Mouse (Mus musculus): ENCODE measurements around the gene Gm26920.

Gm26920 gene

DNA sequence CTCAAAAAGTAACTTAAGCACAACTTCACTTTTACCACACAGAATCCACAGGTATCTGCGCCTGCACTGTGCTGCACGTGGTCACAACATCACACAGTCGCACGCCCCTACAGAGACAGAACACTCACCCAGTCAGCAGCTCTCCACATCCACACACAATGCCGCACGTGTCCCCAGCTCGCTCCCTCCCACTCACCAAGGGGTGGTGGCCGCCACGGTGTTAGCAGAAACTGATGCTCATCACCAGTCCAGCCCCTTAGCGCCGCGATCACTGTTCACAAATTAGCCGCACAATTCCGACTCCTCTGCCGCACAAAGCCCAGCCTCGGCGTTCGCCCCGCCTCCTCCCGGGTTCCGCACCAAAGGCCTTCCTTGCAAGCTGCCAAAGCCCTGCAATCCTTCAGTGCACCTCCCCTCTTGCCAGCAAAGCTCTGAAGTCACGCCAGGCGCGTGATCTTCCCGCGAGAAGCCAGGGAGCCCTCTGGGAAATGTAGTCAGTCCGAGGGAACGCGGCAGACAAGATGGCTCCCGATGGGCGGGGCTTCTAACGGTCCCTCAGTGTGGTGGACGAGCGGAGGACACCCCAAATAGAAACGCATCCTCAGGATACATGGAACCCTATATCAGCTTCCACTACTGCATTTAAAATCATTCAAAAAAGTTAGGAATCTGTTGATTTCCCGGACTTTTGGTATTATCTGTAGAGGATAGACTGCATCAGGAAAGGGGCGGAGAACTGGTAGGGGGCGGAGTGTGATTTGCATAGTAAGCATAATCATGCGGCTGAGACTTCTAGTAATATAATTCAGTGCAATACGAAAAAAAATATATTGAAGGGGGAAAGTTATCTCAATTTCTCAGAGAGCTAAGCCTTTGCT lies at the start of gene Gm26920, which contains the start of gene Zfp566:
TSS of gene Gm26920 (minus strand) at position 319 of the 878 bp plus-strand sequence.
TSS of gene Zfp566 (minus strand) at position 436 of the 878 bp plus-strand sequence.
- no peak for TF ChIP-seq GATA4 (IDR thresholded peaks at IDR 0.05; ENCODE audit: insufficient replicate concordance, low read length)

DNA sequence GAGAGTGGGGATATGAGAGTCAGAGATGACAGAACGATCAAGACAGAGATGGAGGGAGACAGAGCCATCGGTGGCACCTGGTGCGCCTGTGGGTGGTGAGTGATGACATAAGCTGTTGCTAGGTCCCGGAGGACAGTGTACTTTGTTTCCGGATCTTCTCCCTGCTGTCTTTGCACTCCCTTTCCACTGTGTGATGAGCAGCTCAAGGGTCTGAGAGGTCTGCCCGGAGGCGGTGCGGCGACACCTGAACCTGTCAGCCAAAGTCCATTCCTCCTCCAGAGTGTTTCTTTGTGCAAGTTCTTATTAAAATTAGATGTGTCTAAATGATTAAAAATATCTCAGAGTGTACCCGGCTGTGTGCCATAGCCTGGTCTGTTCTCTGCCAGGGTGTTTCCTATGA lies 46.6 kb upstream of the Gm26920 start:
- no peak for TF ChIP-seq GATA4 (IDR thresholded peaks at IDR 0.05; ENCODE audit: insufficient replicate concordance, low read length)

DNA sequence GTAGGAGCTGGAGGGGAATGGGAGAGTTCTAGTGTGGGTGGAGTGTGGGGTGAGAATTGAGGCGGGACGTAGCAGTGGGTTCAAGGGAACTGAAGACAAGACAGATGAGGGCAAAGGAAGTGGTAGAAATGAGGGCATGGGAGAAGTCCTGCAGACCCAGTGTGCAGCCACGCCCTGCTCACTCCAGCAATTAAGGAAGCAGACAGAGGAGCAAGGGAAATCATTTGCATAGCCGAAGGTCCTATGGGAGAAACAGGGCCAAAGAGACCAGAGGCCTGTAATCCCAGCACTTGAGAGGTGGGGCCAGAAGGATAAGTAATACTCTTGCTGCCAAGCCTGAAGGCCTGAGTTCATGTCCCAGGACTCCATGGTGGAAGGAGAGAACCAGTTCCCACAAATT lies 42.2 kb upstream of the Gm26920 start:
- TF ChIP-seq GATA4 (IDR thresholded peaks at IDR 0.05; ENCODE audit: insufficient replicate concordance, low read length) = no peak

DNA sequence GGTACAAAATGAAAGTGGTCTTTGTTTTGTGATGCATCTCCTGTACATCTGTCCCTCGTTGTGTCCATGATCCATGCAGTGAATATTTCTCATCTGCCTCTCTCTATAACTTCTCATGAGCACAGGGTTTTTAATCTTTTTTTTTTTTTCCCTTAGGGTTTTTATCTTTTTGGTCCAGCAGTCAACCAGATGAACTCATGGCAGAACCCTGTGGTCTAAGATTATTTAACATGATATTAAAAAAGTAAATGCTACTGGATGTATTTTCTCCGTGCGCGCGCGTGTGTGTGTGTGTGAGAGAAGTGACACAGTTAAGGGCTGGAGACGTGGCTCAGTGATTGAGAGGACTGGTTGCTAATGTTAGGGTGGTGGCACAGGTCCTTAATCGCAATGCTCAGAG lies 39.7 kb upstream of the Gm26920 start:
- no peak for TF ChIP-seq GATA4 (IDR thresholded peaks at IDR 0.05; ENCODE audit: insufficient replicate concordance, low read length)

DNA sequence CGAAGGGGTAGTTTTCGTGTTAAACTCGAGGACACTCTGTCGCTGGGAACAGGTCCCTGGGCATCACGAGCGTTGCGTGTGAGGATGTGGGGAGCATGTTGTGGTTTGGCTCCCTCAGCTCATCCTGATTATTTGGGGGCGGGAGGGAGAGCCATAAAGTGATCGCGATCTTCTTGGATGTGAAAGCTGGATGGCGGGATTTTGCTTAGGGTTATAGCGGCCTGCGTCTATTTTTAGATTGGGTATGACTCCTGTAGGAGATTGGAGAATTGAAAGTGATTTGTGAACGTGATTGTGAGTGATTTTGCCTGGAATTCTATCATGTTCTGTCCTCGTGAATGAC lies 31.9 kb upstream of the Gm26920 start:
- no peak for TF ChIP-seq GATA4 (IDR thresholded peaks at IDR 0.05; ENCODE audit: insufficient replicate concordance, low read length)

DNA sequence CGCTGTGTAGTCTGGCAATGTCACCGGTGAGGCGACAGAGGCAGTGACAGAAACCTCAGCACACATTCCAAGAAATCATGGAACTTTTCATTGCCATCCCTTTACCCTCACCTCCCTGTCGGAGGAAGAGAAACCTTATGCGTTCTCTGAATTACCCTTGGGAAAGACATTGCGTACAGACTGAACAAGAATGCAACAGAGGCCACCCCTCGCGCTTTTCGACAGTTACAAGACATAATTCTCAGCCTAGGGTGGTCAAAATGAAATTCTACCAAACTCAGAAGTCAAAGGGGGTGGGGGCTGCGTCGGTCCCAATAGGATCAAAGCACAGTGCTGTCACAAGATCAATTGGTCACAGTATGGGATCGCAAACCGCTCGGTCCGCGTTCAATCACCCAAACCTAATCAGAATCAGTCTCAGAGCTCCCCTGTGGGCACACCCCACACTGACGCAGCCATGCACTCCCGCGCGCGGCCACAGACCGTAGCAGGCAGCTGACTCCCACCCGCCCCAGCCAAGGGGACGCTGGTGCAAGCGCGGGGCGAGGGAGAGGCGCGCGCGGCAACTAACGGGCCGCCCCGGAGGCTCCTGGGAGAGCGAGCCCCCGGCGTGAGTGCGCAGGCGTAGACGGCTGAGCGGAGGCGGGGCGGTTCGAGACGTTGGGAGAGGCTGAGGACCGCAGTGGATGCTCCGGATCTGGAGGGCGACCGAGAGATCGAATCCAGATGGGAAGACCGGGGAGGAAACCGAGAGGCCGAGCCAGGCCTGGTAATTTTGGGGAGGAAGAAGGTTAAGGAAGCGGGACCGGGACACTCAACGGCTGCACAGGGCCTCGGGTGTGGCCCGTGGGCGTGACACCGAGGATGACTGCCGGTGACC lies 31.3 kb upstream of the Gm26920 start, which contains the start of gene Zfp382:
TSS of gene Zfp382 (plus strand) at position 635 of the 880 bp plus-strand sequence.
- TF ChIP-seq GATA4 (IDR thresholded peaks at IDR 0.05; ENCODE audit: insufficient replicate concordance, low read length) = no peak

DNA sequence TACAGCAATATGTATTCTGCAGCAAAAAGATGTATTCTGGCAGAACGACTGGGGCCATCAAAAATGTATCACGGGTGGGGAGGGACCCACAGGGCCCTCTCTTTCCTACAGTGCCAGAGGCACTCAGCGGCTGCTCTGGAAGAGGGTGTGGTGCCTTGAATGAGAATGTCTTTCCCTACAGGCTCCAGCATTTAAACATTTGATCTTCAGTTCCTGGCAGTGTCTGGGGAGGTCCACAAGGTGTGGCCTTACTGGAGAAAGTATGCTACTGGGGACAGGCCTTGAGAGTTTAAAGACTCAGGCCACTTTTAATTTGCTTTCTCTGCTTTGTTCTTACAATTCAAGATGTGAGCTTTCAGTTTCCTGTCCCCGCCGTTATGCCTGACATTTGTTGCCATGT lies 25.9 kb upstream of the Gm26920 start:
- no peak for TF ChIP-seq GATA4 (IDR thresholded peaks at IDR 0.05; ENCODE audit: insufficient replicate concordance, low read length)

DNA sequence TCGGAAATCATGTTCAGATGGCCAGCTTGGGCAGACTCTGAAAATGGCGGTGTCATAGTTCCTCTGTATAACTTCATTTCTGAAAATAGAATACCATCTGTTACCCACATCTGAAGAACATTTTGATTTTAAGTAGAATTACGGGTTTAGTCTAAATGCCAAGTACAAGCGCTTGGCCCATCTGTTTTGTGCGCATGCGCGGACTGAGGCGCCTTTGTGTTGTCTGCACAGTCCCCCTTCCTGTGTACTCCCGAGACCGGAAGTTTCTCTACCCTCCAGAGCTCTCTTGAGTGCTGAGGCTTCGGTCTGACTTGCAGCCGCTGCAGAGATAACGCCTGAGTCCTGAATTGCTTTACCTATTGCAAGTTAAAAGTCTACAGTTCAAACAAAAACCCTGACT lies 9.1 kb upstream of the Gm26920 start:
- TF ChIP-seq GATA4 (IDR thresholded peaks at IDR 0.05; ENCODE audit: insufficient replicate concordance, low read length) = no peak

DNA sequence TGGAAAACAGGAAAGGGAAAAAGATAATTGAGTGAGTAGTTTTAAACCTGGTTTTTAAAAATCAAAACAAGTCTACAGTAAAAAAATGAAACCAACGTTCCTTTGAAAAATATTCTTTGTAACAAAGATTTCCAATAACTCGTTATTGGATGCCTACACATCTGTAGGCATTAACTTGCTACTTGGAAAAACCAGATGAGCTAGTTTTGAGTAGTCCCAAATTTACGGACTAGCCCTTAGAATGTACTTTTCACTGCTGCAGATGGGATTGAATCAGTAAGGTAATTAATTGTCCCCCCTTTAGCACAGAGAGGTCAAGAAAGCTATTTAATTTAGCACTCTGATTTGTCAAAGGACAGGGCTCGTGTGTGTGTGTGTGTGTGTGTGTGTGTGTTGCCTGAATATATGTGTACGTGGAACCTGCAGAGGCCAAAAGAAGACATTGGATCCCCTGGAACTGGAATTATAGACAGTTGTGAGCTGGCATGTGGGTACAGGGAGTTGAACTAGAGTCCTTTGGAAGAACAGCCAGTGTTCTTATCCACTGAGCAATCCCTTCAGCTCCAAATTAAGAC lies 5.4 kb upstream of the Gm26920 start:
- TF ChIP-seq GATA4 (IDR thresholded peaks at IDR 0.05; ENCODE audit: insufficient replicate concordance, low read length) = no peak

DNA sequence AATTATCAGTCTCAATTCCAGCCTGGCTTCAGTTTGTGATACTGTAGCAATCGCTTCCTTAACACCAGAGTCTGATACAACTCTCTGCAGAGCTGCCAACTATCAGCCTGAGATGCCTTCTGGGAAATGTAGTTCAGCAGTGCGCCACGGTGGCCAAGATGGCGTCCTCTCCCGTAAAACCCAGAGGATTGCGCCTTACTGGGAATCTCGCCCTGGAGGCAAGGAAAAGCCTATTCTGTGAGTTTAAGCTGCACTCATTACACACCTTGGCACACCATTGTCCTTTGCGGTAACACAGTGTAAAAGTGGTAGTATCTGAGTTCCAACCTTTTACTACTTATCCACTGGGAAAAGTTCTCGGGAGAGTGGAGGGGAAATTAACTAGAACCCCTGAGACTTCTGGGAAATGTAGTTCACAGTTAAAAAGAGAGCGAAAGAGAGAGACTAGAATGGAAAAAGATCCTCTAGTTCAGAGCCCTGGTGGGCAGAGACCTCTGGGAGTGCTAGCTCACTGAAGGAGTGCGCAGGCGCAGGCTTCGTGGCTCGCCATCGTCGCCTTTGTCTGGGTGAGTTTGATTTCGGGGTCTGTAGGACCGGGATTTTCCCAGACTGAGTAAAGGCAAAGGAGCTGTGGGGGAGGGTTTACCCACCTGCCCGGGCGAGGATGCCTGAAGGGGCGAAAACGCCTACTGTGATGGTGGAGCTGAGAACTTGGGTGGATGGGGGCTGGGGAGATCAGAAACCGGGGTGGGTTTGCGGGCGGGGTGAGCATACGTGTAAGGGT lies 4.6 kb upstream of the Gm26920 start, which contains the start of gene Zfp260:
TSS of gene Zfp260 (plus strand) at position 132 of the 784 bp plus-strand sequence.
- peak; percentile 77 for TF ChIP-seq GATA4 (IDR thresholded peaks at IDR 0.05; ENCODE audit: insufficient replicate concordance, low read length)

DNA sequence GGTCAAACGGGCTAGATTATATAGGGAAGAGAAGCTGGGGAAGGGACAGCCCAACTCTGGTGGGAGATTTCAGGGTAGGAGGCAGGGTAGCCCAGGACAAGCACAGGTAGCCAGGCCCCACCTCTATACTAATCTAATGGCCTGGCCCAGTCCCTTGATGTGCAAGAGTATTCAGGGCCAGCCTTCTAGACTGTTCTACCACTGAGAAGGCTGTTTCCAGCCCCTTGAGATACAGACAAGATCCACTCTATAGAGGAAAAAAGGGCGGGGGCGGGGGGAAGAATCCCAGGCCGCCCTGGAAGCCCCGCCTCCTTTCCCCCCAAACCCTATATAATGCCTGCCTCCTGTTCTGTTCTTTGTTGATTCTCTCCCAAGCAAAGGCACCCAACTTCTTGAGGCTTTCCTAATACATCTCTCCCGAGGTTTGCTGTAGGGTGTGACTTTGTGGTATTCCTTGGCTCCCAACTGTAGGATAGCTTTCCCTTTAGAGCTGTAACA lies 3.8 kb upstream of the Gm26920 start:
- TF ChIP-seq GATA4 (IDR thresholded peaks at IDR 0.05; ENCODE audit: insufficient replicate concordance, low read length) = no peak

DNA sequence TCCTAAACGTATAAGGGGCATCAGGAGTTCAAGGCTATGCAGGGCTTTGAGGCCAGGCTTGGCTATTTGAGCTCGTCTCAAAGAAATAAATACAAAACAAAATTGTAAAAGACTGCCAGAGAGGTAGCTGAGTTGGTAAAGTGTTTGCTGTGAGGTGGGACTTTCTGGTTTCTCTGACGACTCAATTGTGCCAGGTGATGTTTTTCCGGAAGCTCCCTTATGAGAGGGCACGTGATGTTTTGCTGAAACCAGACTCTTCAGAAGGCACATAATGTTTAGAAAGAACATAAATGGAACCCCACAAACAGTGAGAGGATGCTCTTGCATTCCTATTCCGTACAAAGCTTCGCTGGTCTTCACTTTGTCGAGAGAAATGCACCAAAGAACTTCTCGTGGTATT lies 2.5 kb upstream of the Gm26920 start:
- no peak for TF ChIP-seq GATA4 (IDR thresholded peaks at IDR 0.05; ENCODE audit: insufficient replicate concordance, low read length)

DNA sequence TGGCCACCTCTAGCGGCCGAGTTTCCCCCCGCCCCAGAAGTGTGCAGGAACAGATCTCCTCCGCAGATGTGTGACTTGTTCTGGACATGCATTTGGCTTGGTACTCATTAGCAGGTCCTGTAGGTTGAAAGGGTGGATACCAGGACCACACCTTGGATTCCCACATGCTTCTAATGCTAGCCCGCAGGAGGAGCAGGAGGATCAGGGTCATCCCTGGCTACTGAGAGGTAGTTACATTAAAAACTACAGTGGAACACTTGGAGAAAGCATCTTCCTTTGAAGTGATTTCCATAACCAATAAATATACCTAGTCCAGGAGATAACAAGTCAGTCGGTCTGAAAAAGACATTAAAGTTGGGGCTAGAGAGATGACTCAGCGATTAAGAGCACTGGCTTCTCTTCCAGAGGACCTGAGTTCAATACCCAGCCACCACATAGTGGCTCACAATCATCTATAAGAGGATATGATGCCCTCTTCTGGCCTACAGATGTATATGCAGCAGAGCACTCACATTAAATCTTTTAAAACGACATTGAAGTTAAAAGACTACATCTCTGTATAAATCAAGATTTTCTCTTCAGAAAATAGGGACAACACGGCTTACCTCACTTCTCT lies 868 bp upstream of the Gm26920 start:
- TF ChIP-seq GATA4 (IDR thresholded peaks at IDR 0.05; ENCODE audit: insufficient replicate concordance, low read length) = no peak

DNA sequence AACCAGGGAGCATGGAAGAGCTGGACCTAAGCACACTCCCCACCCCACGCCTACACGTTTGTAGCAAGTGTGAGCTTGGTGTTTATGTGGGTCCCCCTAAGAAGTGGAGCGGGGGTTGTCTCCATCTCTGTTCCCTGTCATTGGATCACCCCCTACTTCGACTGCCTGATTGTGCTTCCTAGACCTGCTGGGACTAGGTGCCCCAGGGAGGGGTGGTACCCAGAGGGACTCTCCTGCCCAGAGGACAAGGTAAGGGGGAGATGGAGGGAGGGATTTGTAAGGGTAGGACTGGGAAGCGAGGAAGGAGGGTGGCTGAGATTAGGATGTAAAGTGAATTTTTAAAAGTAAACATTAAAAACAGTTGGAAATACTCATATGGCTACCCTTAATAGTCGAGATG lies 805 bp downstream of the Gm26920 start:
- TF ChIP-seq GATA4 (IDR thresholded peaks at IDR 0.05; ENCODE audit: insufficient replicate concordance, low read length) = no peak
